Mouse (Mus musculus): ENCODE data around the gene Olfr694. TPM values are rescaled to one million over a fixed set of nuclear protein-coding genes. Genes with fewer than 3 reads are reported as not detected.

Gene Olfr694
- polyA plus RNA-seq, 1 experiment from 2014 or later = not detected

DNA sequence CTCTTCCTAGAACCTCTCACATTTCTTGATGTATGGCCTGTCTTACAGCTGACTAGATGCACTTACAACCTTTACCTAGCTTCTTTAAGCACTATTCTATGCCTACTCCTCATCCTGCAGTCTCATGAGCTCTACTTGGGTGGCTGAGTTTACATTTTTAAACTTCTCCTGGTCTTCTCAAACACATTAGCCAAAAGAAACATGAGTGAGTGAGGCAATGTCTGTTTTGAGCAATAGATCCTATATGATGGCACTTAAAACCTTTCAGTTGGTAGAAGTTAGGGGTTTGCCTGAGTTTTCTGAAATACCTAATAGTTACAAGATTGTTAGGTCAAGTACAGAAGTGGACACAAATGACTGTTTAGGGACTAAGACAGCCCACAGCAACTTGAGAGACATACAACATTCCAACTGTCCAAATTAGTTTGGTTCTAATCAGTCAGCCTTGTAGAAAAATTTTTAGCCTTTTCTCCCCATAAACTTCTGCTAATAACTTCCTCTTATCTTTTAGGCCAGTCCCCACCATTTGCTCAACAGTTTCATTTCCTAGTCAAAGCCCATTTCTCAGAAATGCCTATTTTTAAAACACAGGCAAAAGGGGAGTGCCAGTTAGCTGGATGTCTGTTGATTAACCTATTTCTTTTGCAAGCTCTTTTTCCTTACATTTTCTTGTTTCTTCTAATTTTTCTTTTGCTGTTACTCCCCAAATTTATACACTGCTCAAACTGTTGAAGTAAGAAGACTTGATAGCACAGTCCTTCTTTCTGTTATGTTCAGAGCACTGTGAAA, 39.9 kb downstream of the Olfr694 start:
- ATAC-seq (ENCODE audit: insufficient number of reproducible peaks, low FRiP score, low TSS enrichment, low read depth) = no peak
- H3K9me3 ChIP-seq (replicated peaks) = no peaks in the 10 kb centered on the region
- no peak overlapping the region for H3K4me2 ChIP-seq (replicated peaks)
- H3K4me3 ChIP-seq (replicated peaks) = no peak overlapping the region
- no peaks in the 10 kb centered on the region for H3K36me3 ChIP-seq
- H3K4me1 ChIP-seq = no peaks in the 10 kb centered on the region
- no peak overlapping the region for H3K9ac ChIP-seq
- H3K27ac ChIP-seq (replicated peaks) = no peak overlapping the region
- H3K27me3 ChIP-seq = no peaks in the 10 kb centered on the region

DNA sequence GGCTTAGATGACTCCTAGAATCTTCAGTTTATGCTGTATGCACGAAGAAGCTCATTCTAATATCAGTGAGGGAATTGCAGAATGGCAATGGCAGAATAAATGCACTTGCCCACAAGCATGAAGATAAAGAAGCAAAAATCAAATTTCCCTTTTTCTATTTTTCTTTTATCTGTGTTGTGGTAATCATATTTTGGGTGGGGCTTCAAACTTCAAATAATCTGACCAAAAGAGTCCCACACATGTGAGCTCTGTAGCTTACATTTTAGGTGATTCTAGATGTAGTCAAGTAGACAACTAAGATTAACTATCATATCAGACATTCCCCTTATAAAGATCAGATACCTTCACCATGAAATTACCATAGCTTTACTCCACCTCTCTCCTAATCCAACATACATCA, 41.8 kb downstream of the Olfr694 start:
- WGBS = 60% methylated on average over 1 of the region's 1 CpGs
- H3K36me3 ChIP-seq = no peaks in the 10 kb centered on the region
- H3K27me3 ChIP-seq = no peaks in the 10 kb centered on the region
- H3K9ac ChIP-seq = no peak overlapping the region
- H3K4me3 ChIP-seq (replicated peaks) = no peak overlapping the region
- H3K4me1 ChIP-seq = no peaks in the 10 kb centered on the region
- no peaks in the 10 kb centered on the region for H3K9me3 ChIP-seq (replicated peaks)
- H3K4me2 ChIP-seq (replicated peaks) = no peak overlapping the region
- no peak overlapping the region for H3K27ac ChIP-seq (replicated peaks)
- ATAC-seq (ENCODE audit: insufficient number of reproducible peaks, low FRiP score, low TSS enrichment, low read depth) = no peak

DNA sequence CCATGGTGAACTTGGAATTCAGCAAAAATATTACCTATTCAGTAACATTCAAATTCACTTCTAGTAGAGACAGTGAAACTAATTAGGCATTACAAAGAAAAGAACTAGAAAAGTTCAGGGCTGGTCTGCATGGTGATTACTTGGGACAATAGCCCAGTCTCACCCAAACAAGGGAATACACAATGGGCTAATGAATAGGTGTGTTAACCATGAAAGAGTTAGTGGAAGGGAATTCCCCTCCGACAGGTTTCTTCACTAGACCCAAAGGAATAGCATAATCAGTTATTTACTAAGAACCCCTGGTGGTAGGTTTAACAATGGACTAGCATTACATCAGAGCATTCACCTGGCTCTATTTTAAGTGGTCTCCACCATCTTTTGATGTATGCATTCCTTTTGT, 46.4 kb downstream of the Olfr694 start:
- H3K27me3 ChIP-seq = no peaks in the 10 kb centered on the region
- ATAC-seq (ENCODE audit: insufficient number of reproducible peaks, low FRiP score, low TSS enrichment, low read depth) = no peak
- no peaks in the 10 kb centered on the region for H3K9me3 ChIP-seq (replicated peaks)
- no peak overlapping the region for H3K4me2 ChIP-seq (replicated peaks)
- H3K9ac ChIP-seq = no peak overlapping the region
- no peaks in the 10 kb centered on the region for H3K36me3 ChIP-seq
- 71% methylated on average over 1 of the region's 1 CpGs for WGBS
- no peak overlapping the region for H3K4me3 ChIP-seq (replicated peaks)
- H3K4me1 ChIP-seq = no peaks in the 10 kb centered on the region
- H3K27ac ChIP-seq (replicated peaks) = no peak overlapping the region

DNA sequence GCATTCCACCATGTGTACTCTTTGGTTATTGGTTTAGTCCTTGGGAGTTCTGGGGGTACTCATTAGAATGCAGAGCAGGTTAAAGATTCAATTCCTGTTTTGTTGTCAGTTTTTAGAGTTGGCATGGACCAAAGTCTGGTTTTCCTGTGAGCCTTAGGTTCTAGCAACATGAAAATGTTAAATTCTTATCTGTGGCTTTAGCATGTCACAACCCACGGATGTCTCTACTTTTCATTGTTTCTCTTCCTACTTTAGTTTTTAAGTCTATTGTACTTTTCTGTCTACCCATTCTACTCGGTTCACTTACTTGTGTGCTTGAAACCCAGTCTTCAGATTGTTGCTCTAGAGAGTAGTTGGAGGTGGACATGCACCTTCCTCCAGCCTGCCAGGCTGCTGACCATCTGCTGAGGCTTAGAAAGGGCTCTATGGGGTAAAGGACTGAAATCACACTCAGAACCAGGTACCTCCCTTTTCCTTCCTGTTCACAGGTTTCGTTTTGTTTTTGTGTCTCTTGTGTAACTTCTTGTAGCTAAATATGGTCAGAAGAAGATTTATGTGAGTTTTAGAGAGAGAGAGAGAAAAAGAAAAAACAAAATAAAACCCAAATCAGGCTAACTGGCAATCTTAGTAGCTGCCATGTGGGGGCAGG, 47.3 kb downstream of the Olfr694 start:
- WGBS = 74% methylated on average over 3 of the region's 3 CpGs

DNA sequence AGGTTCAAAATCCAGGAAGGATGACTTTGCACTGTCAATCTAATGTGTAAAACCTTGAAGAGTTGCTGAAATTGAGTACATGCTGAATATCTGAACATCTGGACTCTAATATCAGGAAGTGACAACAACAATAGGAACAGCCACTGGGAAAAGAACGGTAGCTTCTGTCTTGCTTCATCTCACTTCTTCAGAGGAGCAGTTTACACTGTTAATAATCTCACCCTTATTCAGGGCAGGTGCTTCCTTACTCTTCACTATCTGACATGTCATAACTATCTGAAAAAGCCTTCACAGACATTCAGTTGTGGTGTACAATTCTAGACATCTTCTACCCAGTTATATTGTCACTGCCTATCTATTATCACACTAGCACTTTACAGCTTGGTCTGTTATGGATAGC, 50.8 kb downstream of the Olfr694 start:
- Histone ChIP-seq H3K4me2 (replicated peaks) (no peak overlapping the region), H3K27ac (replicated peaks) (no peak overlapping the region)
- 76% methylated on average over 1 of the region's 1 CpGs for WGBS

More for the DNA sequence above, 47.3 kb downstream of the Olfr694 start:
- H3K4me2 ChIP-seq (replicated peaks) = no peak overlapping the region
- H3K4me3 ChIP-seq (replicated peaks) = no peak overlapping the region
- no peak for ATAC-seq (ENCODE audit: insufficient number of reproducible peaks, low FRiP score, low TSS enrichment, low read depth)
- no peak overlapping the region for H3K27ac ChIP-seq (replicated peaks)
- H3K27me3 ChIP-seq = no peaks in the 10 kb centered on the region
- no peaks in the 10 kb centered on the region for H3K9me3 ChIP-seq (replicated peaks)
- H3K36me3 ChIP-seq = no peaks in the 10 kb centered on the region
- no peaks in the 10 kb centered on the region for H3K4me1 ChIP-seq
- no peak overlapping the region for H3K9ac ChIP-seq

DNA sequence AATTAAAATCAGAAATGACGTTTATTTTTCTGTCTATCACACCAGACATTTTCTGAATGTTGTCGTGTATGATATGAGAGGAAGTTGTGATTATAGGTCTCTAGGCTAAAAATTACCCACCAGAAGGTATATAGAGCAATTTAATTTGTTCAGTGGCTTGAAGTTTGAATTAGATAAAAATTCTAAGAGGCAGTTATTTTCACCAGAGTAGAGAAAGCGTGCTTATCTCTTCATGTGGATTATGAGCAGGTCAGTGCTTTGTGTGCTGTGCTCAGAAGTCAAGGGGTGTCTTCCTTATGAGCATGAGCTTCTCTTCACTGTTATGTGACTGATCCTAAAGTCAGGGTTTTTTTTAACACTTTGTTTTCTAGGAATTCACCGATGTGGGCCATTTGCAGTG, 56.1 kb downstream of the Olfr694 start:
- no peak for ATAC-seq (ENCODE audit: insufficient number of reproducible peaks, low FRiP score, low TSS enrichment, low read depth)
- Histone ChIP-seq H3K4me1 (no peaks in the 10 kb centered on the region), H3K27me3 (no peaks in the 10 kb centered on the region), H3K4me3 (replicated peaks) (no peak overlapping the region), H3K9ac (no peak overlapping the region), H3K36me3 (no peaks in the 10 kb centered on the region), H3K9me3 (replicated peaks) (no peaks in the 10 kb centered on the region), H3K4me2 (replicated peaks) (no peak overlapping the region), H3K27ac (replicated peaks) (no peak overlapping the region)
- WGBS = 79% methylated on average over 4 of the region's 4 CpGs

More for the DNA sequence above, 50.8 kb downstream of the Olfr694 start:
- ATAC-seq (ENCODE audit: insufficient number of reproducible peaks, low FRiP score, low TSS enrichment, low read depth) = no peak
- H3K4me1 ChIP-seq = no peaks in the 10 kb centered on the region
- H3K36me3 ChIP-seq = no peaks in the 10 kb centered on the region
- H3K4me3 ChIP-seq (replicated peaks) = no peak overlapping the region
- H3K27me3 ChIP-seq = no peaks in the 10 kb centered on the region
- no peaks in the 10 kb centered on the region for H3K9me3 ChIP-seq (replicated peaks)
- H3K9ac ChIP-seq = no peak overlapping the region

Other genes starting within 250 kb of the Olfr694 start
- gene Olfr693, start 11.2 kb downstream of the Olfr694 start, polyA plus RNA-seq (2015; fragmentation: Nextera tagmentation; extraction: Ambion mirVana) = 0.11 TPM in 1 of 2 replicates, not detected in the other
- gene Olfr695, start 24.6 kb upstream of the Olfr694 start, polyA plus RNA-seq (2015; fragmentation: Nextera tagmentation; extraction: Ambion mirVana) = not detected in 2 replicates
- not detected in 2 replicates for gene Olfr697, start 50.6 kb upstream of the Olfr694 start, polyA plus RNA-seq (2015; fragmentation: Nextera tagmentation; extraction: Ambion mirVana)
- not detected in 2 replicates for gene Olfr698, start 63.6 kb upstream of the Olfr694 start, polyA plus RNA-seq (2015; fragmentation: Nextera tagmentation; extraction: Ambion mirVana)
- gene Olfr699, start 101.4 kb upstream of the Olfr694 start, polyA plus RNA-seq (2015; fragmentation: Nextera tagmentation; extraction: Ambion mirVana) = 0.07 TPM in 2 replicates
- gene Olfr700, start 117.0 kb upstream of the Olfr694 start, polyA plus RNA-seq (2015; fragmentation: Nextera tagmentation; extraction: Ambion mirVana) = not detected in 2 replicates
- not detected in 2 replicates for gene Olfr701, start 122.3 kb upstream of the Olfr694 start, polyA plus RNA-seq (2015; fragmentation: Nextera tagmentation; extraction: Ambion mirVana)
- gene Olfr702, start 142.1 kb upstream of the Olfr694 start, polyA plus RNA-seq (2015; fragmentation: Nextera tagmentation; extraction: Ambion mirVana) = not detected in 2 replicates
- gene Olfr703, start 151.5 kb upstream of the Olfr694 start, polyA plus RNA-seq (2015; fragmentation: Nextera tagmentation; extraction: Ambion mirVana) = not detected in 2 replicates
- gene Olfr704, start 171.4 kb upstream of the Olfr694 start, polyA plus RNA-seq (2015; fragmentation: Nextera tagmentation; extraction: Ambion mirVana) = not detected in 2 replicates
- not detected in 2 replicates for gene Olfr705, start 185.1 kb upstream of the Olfr694 start, polyA plus RNA-seq (2015; fragmentation: Nextera tagmentation; extraction: Ambion mirVana)
- gene Olfr706, start 196.3 kb upstream of the Olfr694 start, polyA plus RNA-seq (2015; fragmentation: Nextera tagmentation; extraction: Ambion mirVana) = 0.05 TPM in 1 of 2 replicates, not detected in the other
- 0.16 TPM in 1 of 2 replicates, not detected in the other for gene Olfr707, start 209.4 kb upstream of the Olfr694 start, polyA plus RNA-seq (2015; fragmentation: Nextera tagmentation; extraction: Ambion mirVana)
- 0.12 TPM in 1 of 2 replicates, not detected in the other for gene Olfr1532-ps1, start 216.2 kb upstream of the Olfr694 start, polyA plus RNA-seq (2015; fragmentation: Nextera tagmentation; extraction: Ambion mirVana)
- 0.05 TPM in 1 of 2 replicates, not detected in the other for gene Olfr709-ps1, start 240.4 kb upstream of the Olfr694 start, polyA plus RNA-seq (2015; fragmentation: Nextera tagmentation; extraction: Ambion mirVana)

Measured in embryonic facial prominence, embryonic 15.5 days (tissue).